Mouse (Mus musculus) kidney, embryonic 16.5 days (tissue): Measurements from ENCODE around the gene Insl3. TPM values are rescaled to one million over a fixed set of nuclear protein-coding genes. Genes with fewer than 3 reads are reported as not detected.
A peak's percentile ranks its signal among the peaks of the same experiment; 100 is the strongest.
"Not testable (repeated sequence)": the region's sequence is repeated elsewhere in the genome, so short reads cannot be mapped to it uniquely, and the experiment has no call there.

Experiments
- ATAC-seq: fragments of 200-750 bp; cut with Nextera tagmentation; 2 replicates; pipeline ENCODE4 v1.8.0; 2017; ENCODE audit warnings: moderate TSS enrichment; ENCODE audit not compliant: low FRiP score, low TSS enrichment
- H3K27ac ChIP-seq: fragments of 300-500 bp; sonication (generic); 2 replicates; pipeline ENCODE4 v1.5.1; 2014; ENCODE audit warnings: low read length
- H3K27me3 ChIP-seq: fragments of 300-500 bp; sonication (generic); 2 replicates; pipeline ENCODE4 v1.6.1; 2014; ENCODE audit warnings: low read length, control low read depth, mixed read lengths; ENCODE audit not compliant: insufficient read depth
- H3K36me3 ChIP-seq: fragments of 300-500 bp; sonication (generic); 2 replicates; pipeline ENCODE4 v1.6.1; 2014; ENCODE audit warnings: low read length, control low read depth, mixed read lengths; ENCODE audit not compliant: insufficient read depth
- H3K4me1 ChIP-seq: fragments of 300-500 bp; sonication (generic); 2 replicates; pipeline ENCODE4 v1.6.1; 2014; ENCODE audit warnings: low read length, control low read depth, mixed read lengths; ENCODE audit not compliant: insufficient read depth
- H3K4me2 ChIP-seq: fragments of 300-500 bp; sonication (generic); replicated peaks from 2 replicates; pipeline ENCODE4 v1.6.1; 2014; ENCODE audit warnings: low read depth, low read length
- H3K4me3 ChIP-seq: fragments of 300-500 bp; sonication (generic); 2 replicates; pipeline ENCODE4 v1.5.1; 2014; ENCODE audit warnings: mild to moderate bottlenecking, low read length
- H3K9ac ChIP-seq: fragments of 300-500 bp; sonication (generic); replicated peaks from 2 replicates; pipeline ENCODE4 v1.6.1; 2014; ENCODE audit warnings: low read length
- H3K9me3 ChIP-seq: fragments of 300-500 bp; sonication (generic); 2 replicates; pipeline ENCODE4 v1.6.1; 2016; ENCODE audit warnings: low read length, control low read depth
- WGBS: fragments of 180-500 bp; shearing (Covaris S2); extraction: QIAGEN DNeasy Blood & Tissue Kit; methylation state at CpG from one replicate; pipeline ENCODE4 v1.1.7; 2014; 5-methylcytosine and 5-hydroxymethylcytosine counted together
- polyA plus RNA-seq: library from polyadenylated mRNA; unstranded; fragments of >200 nt; fragmentation: Nextera tagmentation; extraction: Ambion mirVana; gene quantifications from 2 replicates; pipeline ENCODE4 v1.2.1, GENCODE M21; 2015

Gene Insl3
- polyA plus RNA-seq, 1 experiment from 2014 or later = 7.7 TPM

DNA sequence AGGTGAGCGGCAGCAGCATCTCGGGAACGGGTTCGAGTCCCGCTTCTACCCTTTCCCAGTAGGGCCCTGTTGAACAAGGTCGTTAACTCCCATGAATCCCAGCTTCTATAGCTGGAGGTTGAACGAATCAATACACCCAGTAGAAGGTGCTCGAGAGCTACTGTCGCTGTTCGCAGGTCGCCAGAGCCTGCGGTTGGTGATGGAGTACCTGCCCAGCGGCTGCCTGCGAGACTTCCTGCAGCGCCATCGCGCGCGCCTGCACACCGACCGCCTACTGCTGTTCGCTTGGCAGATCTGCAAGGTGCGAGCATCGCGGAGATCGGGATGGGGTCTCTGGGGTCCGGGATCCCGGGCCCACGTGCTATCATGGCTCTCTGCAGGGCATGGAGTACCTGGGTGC lies 3.4 kb upstream of the Insl3 start:
- ATAC-seq = no peak
- 6% methylated on average over 29 of the region's 29 CpGs for WGBS
- no peak overlapping the region; the same call in 1 of the 2 replicates for H3K9ac ChIP-seq
- H3K4me3 ChIP-seq = peak overlapping the region; percentile 29
- peaks cover 31% of the 10 kb centered on the region for H3K4me1 ChIP-seq
- no peaks in the 10 kb centered on the region for H3K9me3 ChIP-seq
- no peak overlapping the region for H3K27ac ChIP-seq
- peaks cover 100% of the 10 kb centered on the region for H3K27me3 ChIP-seq
- peak overlapping the region; percentile 48 for H3K4me2 ChIP-seq
- no peaks in the 10 kb centered on the region for H3K36me3 ChIP-seq

DNA sequence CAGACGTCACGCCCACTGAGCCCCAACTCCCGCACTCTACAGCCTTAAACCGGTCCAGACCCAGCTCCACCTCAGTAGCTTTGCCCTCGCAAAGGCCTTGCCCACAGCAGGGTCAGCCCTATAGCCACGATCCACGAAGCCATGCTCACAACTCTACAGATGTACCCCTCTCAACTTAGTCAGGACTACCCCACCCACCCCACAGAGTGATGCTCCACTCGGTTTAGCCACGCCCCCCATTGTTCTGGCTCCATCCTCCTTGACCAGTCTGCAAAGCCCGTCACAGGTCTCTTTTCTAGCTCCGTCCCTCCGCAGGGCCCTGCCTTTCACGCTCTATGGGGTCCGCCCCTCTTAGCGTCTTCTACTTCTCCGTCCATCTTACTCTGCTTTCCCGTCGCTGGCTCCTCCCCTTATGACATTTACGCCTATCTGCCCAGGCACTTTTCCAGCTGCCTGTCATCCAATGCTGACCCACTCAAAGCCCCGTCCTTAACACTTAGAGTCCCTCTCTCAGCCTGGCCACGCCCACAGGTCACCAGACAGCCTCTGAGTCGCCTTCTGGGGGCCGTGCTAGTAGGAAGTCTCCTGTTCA lies 2.8 kb upstream of the Insl3 start:
- Histone ChIP-seq H3K4me1 (peaks cover 25% of the 10 kb centered on the region), H3K9me3 (no peaks in the 10 kb centered on the region), H3K27ac (no peak overlapping the region), H3K27me3 (peaks cover 100% of the 10 kb centered on the region), H3K4me3 (peak overlapping the region; percentile 29), H3K36me3 (no peaks in the 10 kb centered on the region), H3K9ac (no peak overlapping the region), H3K4me2 (peak overlapping the region; percentile 48)
- WGBS = 7% methylated on average over 23 of the region's 23 CpGs
- ATAC-seq = peak; percentile 73

DNA sequence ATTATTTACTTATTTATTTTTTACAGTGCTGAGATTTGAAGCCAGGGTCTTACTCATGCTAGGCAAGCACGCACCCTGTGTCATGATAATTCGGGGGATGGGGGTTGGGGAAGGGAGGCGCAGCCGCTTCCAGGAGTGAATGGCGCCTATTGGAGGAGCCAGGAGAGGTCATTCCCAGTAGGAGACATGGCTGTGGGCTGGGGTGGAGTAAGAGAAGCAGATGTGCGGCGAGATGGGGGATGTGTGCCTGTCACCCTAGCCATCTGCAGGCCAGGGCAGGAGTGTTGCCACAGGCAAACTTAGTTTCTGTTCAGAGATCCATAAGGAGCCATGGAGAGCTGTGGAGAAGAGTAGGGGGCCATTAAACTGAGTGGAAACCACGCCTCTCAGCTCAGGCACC lies 1.4 kb upstream of the Insl3 start:
- Histone ChIP-seq H3K4me2 (no peak overlapping the region), H3K4me3 (no peak overlapping the region), H3K9ac (no peak overlapping the region), H3K36me3 (no peaks in the 10 kb centered on the region), H3K27ac (no peak overlapping the region), H3K27me3 (peaks cover 100% of the 10 kb centered on the region), H3K9me3 (no peaks in the 10 kb centered on the region), H3K4me1 (peaks cover 17% of the 10 kb centered on the region)
- ATAC-seq = no peak
- WGBS = 15% methylated on average over 8 of the region's 8 CpGs

DNA sequence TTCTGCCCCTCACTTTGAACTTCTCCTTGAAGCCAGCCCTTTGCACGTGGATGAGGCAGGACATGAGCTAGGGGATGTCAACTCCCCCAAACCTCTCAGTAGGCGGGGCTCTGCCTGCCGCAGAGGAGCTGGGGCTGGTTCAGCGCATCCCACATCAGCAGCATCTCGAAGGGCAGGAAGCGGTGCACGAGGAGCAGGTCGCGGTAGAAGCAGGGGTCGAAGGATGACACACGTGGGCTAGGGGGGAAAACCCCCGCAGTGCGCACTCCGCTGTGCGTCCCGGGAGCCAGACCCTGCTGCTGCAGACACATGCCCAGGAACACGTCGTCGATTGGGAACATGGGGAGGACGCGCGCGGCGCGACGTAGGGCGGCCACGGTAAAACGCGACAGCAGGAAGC lies 3.5 kb downstream of the Insl3 start:
- peaks cover 9% of the 10 kb centered on the region for H3K4me1 ChIP-seq
- no peak overlapping the region for H3K27ac ChIP-seq
- H3K4me3 ChIP-seq = peak overlapping the region; percentile 15; the same call in 1 of the 2 replicates
- H3K9me3 ChIP-seq = no peaks in the 10 kb centered on the region
- H3K36me3 ChIP-seq = no peaks in the 10 kb centered on the region
- peaks cover 81% of the 10 kb centered on the region for H3K27me3 ChIP-seq
- 13% methylated on average over 30 of the region's 30 CpGs for WGBS
- 0 out of 2 replicates have a peak overlapping the region, but pooled peaks have one; percentile 10 for H3K4me2 ChIP-seq
- no peak overlapping the region for H3K9ac ChIP-seq
- no peak for ATAC-seq

DNA sequence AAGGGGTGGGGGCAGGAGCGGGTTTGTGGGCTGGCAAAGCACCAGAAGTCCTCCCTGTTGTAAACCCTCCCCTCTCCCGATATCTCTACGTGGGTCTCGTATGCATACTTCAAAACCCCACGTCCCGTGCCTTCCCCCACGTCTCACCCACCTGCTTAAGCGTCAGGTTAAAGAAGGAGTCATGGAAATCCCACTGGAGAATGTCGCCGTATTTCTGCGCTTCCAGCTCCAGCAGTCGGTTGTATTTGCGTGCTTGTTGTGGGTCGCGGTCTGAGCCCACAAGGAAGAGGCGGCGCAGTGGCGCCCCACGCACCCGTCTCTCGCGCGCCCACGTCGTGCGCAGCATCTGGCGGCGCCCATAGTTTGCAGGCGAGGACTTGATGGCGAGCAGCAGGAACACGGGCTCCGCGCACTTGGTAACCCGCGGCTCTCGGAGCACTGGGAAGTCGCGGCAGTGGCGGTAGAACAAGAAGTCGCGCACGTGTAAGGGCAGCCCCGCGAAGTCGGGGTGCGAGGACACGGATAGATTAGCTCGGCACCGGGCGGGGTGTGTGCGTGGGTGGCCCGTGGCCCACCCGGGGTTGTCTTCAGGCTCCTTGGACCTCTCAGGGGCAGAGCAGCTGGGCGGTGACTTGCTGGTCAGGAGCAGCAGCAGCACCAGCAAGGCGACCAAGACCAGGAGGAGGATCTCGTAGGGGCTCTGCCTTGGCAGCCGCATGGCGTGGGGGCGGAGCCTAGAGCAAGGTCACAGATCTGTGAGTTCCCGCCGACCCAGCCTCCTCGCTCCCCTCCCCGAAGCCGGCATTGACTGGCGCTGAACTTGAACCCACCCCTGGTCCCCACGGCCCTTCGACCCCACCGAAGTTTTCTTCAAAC lies 4.4 kb downstream of the Insl3 start:
- Histone ChIP-seq H3K4me2 (peak overlapping the region; percentile 22; the same call in 1 of the 2 replicates), H3K27me3 (peaks cover 73% of the 10 kb centered on the region), H3K4me3 (peak overlapping the region; percentile 15), H3K27ac (no peak overlapping the region), H3K9ac (no peak overlapping the region), H3K9me3 (no peaks in the 10 kb centered on the region), H3K36me3 (no peaks in the 10 kb centered on the region), H3K4me1 (peaks cover 9% of the 10 kb centered on the region)
- no peak for ATAC-seq
- 8% methylated on average over 67 of the region's 68 CpGs for WGBS

DNA sequence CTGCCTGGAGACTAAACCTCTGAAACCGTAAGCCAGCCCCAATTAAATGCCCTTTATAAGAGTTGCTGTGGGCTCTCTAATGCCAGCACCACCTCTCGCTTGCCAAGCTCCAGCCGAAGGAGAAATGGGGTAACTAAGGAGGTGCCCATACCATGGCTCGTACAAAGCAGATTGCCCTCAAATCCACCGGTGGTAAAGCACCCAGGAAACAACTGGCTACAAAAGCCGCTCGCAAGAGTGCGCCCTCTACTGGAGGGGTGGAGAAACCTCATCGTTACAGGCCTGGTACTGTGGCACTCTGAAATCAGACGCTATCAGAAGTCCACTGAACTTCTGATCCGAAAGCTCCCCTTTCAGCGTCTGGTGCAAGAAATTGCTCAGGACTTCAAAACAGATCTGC lies 6.4 kb downstream of the Insl3 start:
- WGBS = 69% methylated on average over 12 of the region's 12 CpGs
- H3K27me3 ChIP-seq = peaks cover 65% of the 10 kb centered on the region
- not testable (repeated sequence) for H3K9me3 ChIP-seq, H3K36me3 ChIP-seq, ATAC-seq, H3K9ac ChIP-seq, H3K4me3 ChIP-seq, H3K27ac ChIP-seq, H3K4me2 ChIP-seq
- peaks cover 10% of the 10 kb centered on the region for H3K4me1 ChIP-seq

DNA sequence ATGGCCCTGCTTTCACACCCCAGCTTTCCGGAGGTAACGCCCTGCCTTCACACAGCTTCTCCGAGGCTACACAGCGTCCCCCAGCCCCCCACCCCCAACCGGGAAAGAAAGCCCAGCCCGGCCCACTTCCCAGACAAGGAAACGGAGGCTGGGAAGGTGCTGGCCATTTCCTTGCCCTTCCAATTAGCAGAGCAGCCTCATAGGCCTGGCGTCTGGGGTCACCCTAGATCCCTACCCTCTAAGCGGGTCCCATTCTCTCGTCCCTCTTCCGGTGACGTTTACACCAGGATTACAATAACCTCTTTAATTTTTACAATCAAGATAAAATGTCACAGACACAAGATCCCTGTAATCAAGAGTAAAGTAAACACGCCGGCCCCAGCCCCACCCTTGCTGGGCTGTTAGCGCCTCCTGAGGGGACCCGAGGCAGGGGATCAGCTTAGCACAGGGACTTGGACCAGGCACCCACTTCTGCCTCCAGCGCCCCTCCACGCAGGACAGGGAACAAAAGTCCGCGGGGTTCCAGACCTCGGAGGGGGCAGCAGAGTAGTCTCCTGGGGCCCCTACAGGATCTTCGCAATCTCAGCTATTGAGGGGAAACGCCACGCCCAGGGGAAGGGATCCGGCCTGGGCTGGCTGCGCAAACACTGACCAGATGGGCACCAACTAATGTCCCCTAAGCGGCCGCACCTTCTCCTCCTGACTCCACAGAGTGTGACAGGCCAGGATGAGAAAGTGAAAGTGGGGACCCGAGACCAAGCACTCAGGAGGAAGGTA lies 11.7 kb downstream of the Insl3 start:
- Histone ChIP-seq H3K9ac (peak overlapping the region; percentile 12; the same call in 1 of the 2 replicates), H3K9me3 (no peaks in the 10 kb centered on the region), H3K4me1 (peaks cover 12% of the 10 kb centered on the region; the same call in 1 of the 2 replicates), H3K4me3 (peak overlapping the region; percentile 31), H3K27me3 (peaks cover 53% of the 10 kb centered on the region), H3K4me2 (peak overlapping the region; percentile 51), H3K36me3 (no peaks in the 10 kb centered on the region), H3K27ac (no peak overlapping the region)
- ATAC-seq = peak; percentile 40; the same call in 1 of the 2 replicates
- WGBS = 2% methylated on average over 29 of the region's 29 CpGs

DNA sequence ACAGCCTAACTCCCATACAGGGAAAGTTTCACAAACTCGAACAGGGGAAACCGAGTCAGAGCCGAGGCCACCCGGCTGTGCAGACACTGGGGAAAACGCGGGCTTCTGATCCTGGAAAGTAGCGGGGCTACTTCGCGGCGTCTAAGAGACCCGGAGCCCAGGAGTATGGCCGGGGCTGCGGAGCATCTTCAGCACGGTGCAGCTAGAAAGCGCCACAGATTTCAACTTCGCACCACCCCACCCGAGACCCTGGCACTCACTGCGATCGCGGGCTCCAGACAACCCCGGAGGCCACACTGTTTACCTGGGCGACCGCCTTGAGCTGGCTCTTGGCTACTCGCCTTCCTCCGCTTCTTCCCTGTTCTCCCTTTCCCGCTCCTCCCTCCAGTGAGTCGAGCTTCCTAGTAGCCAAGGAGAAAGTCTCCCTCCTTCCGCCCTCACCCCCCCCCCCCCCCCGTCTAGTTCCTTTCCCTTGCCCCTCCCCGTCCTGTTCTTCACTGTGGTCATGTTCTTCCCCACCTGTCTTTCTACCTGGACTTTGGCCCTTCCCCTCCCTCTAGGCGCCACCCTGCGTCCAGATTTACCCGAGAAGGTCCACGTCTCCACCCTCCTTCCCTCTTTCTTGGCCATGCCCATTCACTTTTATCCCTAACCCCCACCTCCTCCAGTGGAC lies 12.5 kb downstream of the Insl3 start, which contains the start of gene B3gnt3:
Gene B3gnt3 (minus strand): TSS at position 376 of the 673 bp plus-strand sequence.
- H3K4me3 ChIP-seq = peak within 1 kb of the TSS; percentile 31
- H3K27me3 ChIP-seq = peaks cover 53% of the 10 kb centered on the region
- peaks cover 12% of the 10 kb centered on the region; the same call in 1 of the 2 replicates for H3K4me1 ChIP-seq
- 0 out of 2 replicates have a peak, but pooled peaks have one; percentile 28 for ATAC-seq
- peak within 1 kb of the TSS; percentile 12; the same call in 1 of the 2 replicates for H3K9ac ChIP-seq
- H3K36me3 ChIP-seq = no peaks in the 10 kb centered on the region
- H3K9me3 ChIP-seq = no peaks in the 10 kb centered on the region
- WGBS = 16% methylated on average over 31 of the region's 34 CpGs
- H3K4me2 ChIP-seq = peak within 1 kb of the TSS; percentile 51
- H3K27ac ChIP-seq = no peak within 1 kb of the TSS

DNA sequence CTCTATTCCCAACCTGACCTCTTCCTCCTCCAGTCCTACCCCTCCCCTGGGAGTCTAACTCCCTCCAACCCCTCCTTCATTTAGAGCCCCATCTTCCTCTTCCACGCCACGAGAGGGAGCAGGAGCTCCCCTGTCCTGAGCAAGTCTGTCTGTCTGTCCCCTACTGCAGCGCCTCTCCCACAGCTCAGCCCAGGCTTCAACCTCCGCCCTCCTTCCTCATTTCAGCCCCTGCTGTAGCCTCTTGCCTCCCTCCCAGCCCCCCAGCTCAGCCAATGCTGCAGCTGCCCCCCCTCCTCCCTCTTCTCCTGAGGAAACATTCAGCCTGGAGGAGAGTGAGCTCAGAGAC lies 13.0 kb downstream of the Insl3 start:
- no peak overlapping the region for H3K27ac ChIP-seq
- H3K4me1 ChIP-seq = peaks cover 12% of the 10 kb centered on the region; the same call in 1 of the 2 replicates
- H3K27me3 ChIP-seq = peaks cover 53% of the 10 kb centered on the region
- H3K4me2 ChIP-seq = no peak overlapping the region
- WGBS = 30% methylated on average over 4 of the region's 4 CpGs
- ATAC-seq = no peak
- no peak overlapping the region for H3K9ac ChIP-seq
- no peak overlapping the region for H3K4me3 ChIP-seq
- H3K36me3 ChIP-seq = no peaks in the 10 kb centered on the region
- H3K9me3 ChIP-seq = no peaks in the 10 kb centered on the region
